Mouse (Mus musculus) hindbrain, embryonic 13.5 days (tissue): ENCODE results near the gene Snx29. TPM values are rescaled to one million over a fixed set of nuclear protein-coding genes. Genes with fewer than 3 reads are reported as not detected.
A peak's percentile ranks its signal among the peaks of the same experiment; 100 is the strongest.
"Not testable (repeated sequence)": the region's sequence is repeated elsewhere in the genome, so short reads cannot be mapped to it uniquely, and the experiment has no call there.

Experiments
- ATAC-seq: fragments of 200-750 bp; cut with Nextera tagmentation; 2 replicates; pipeline ENCODE4 v1.8.0; 2017; ENCODE audit warnings: moderate TSS enrichment; ENCODE audit not compliant: low FRiP score
- H3K27ac ChIP-seq: fragments of 300-500 bp; sonication (generic); 2 replicates; pipeline ENCODE4 v1.5.1; 2015; ENCODE audit warnings: inconsistent platforms, mild to moderate bottlenecking, moderate library complexity
- H3K27me3 ChIP-seq: fragments of 300-500 bp; sonication (generic); 2 replicates; pipeline ENCODE4 v1.6.1; 2015; ENCODE audit warnings: mild to moderate bottlenecking, inconsistent platforms
- H3K36me3 ChIP-seq: fragments of 300-500 bp; sonication (generic); 2 replicates; pipeline ENCODE4 v1.6.1; 2015; ENCODE audit warnings: mild to moderate bottlenecking, inconsistent platforms
- H3K4me1 ChIP-seq: fragments of 300-500 bp; sonication (generic); replicated peaks from 2 replicates; pipeline ENCODE4 v1.6.1; 2015; ENCODE audit warnings: inconsistent platforms
- H3K4me2 ChIP-seq: fragments of 300-500 bp; sonication (generic); 2 replicates; pipeline ENCODE4 v1.6.1; 2015; ENCODE audit warnings: inconsistent platforms, mild to moderate bottlenecking, moderate library complexity
- H3K4me3 ChIP-seq: fragments of 300-500 bp; sonication (generic); 2 replicates; pipeline ENCODE4 v1.5.1; 2015; ENCODE audit warnings: mild to moderate bottlenecking, inconsistent platforms
- H3K9ac ChIP-seq: fragments of 300-500 bp; sonication (generic); 2 replicates; pipeline ENCODE4 v1.6.1; 2015; ENCODE audit warnings: mild to moderate bottlenecking, inconsistent platforms
- H3K9me3 ChIP-seq: fragments of 300-500 bp; sonication (generic); 2 replicates; pipeline ENCODE4 v1.6.1; 2016; ENCODE audit warnings: inconsistent platforms
- WGBS: fragments of 180-500 bp; shearing (Covaris S2); methylation state at CpG from one replicate; pipeline ENCODE4 v1.1.7; 2015; 5-methylcytosine and 5-hydroxymethylcytosine counted together
- polyA plus RNA-seq: library from polyadenylated mRNA; unstranded; fragments of >200 nt; fragmentation: Nextera tagmentation; extraction: Ambion mirVana; gene quantifications from 2 replicates; pipeline ENCODE4 v1.2.1, GENCODE M21; 2015

Snx29 gene
- polyA plus RNA-seq, 1 experiment from 2014 or later = 22.7 TPM

- H3K27ac ChIP-seq = no peak overlapping the region
- WGBS = 90% methylated on average over 12 of the region's 12 CpGs
- H3K4me2 ChIP-seq = no peak overlapping the region
- no peak overlapping the region for H3K9ac ChIP-seq
- H3K36me3 ChIP-seq = peaks cover 26% of the 10 kb centered on the region
- H3K4me1 ChIP-seq = peaks cover 7% of the 10 kb centered on the region; the same call in 1 of the 2 replicates
- H3K4me3 ChIP-seq = no peak overlapping the region
- H3K9me3 ChIP-seq = no peaks in the 10 kb centered on the region
- H3K27me3 ChIP-seq = no peaks in the 10 kb centered on the region
- ATAC-seq = no peak
Observed at GRCm38 (mm10) chr16:11420311-11421080, 97.8 kb downstream of the Snx29 start.

GRCm38 (mm10) chr16:11422165-11422564 lies 99.5 kb downstream of the Snx29 start:
- no peak overlapping the region for H3K9ac ChIP-seq
- H3K36me3 ChIP-seq = peaks cover 26% of the 10 kb centered on the region
- no peak overlapping the region for H3K27ac ChIP-seq
- H3K4me3 ChIP-seq = no peak overlapping the region
- WGBS = 94% methylated on average over 1 of the region's 1 CpGs
- no peak overlapping the region for H3K4me2 ChIP-seq
- no peaks in the 10 kb centered on the region for H3K9me3 ChIP-seq
- ATAC-seq = no peak
- H3K27me3 ChIP-seq = no peaks in the 10 kb centered on the region
- H3K4me1 ChIP-seq = peaks cover 7% of the 10 kb centered on the region; the same call in 1 of the 2 replicates

- Histone ChIP-seq H3K27ac (no peak overlapping the region), H3K36me3 (peaks cover 26% of the 10 kb centered on the region), H3K4me2 (no peak overlapping the region), H3K27me3 (no peaks in the 10 kb centered on the region), H3K4me3 (no peak overlapping the region), H3K9me3 (no peaks in the 10 kb centered on the region), H3K9ac (no peak overlapping the region), H3K4me1 (peaks cover 7% of the 10 kb centered on the region; the same call in 1 of the 2 replicates)
- ATAC-seq = no peak
- WGBS = 91% methylated on average over 2 of the region's 2 CpGs
Observed at GRCm38 (mm10) chr16:11422889-11423610, 100.3 kb downstream of the Snx29 start.

- Histone ChIP-seq H3K36me3 (peaks cover 31% of the 10 kb centered on the region), H3K4me1 (peaks cover 10% of the 10 kb centered on the region; the same call in 1 of the 2 replicates)
- H3K27ac ChIP-seq, H3K9ac ChIP-seq, H3K4me3 ChIP-seq, ATAC-seq, H3K9me3 ChIP-seq, H3K4me2 ChIP-seq, H3K27me3 ChIP-seq: not testable (repeated sequence)
- 100% methylated on average over 2 of the region's 2 CpGs for WGBS
Observed at GRCm38 (mm10) chr16:11423611-11424297, 101.0 kb downstream of the Snx29 start.

- ATAC-seq = no peak
- Histone ChIP-seq H3K36me3 (peaks cover 32% of the 10 kb centered on the region), H3K4me1 (peaks cover 10% of the 10 kb centered on the region; the same call in 1 of the 2 replicates), H3K27ac (no peak overlapping the region), H3K9ac (no peak overlapping the region), H3K4me2 (no peak overlapping the region), H3K27me3 (no peaks in the 10 kb centered on the region), H3K9me3 (no peaks in the 10 kb centered on the region), H3K4me3 (no peak overlapping the region)
- WGBS = 90% methylated on average over 9 of the region's 9 CpGs
Observed at GRCm38 (mm10) chr16:11424568-11425145, 101.9 kb downstream of the Snx29 start.

GRCm38 (mm10) chr16:11425279-11425678 lies 102.6 kb downstream of the Snx29 start:
- WGBS = 73% methylated on average over 7 of the region's 7 CpGs
- Histone ChIP-seq H3K4me1 (peaks cover 10% of the 10 kb centered on the region; the same call in 1 of the 2 replicates), H3K27me3 (no peaks in the 10 kb centered on the region), H3K4me2 (no peak overlapping the region), H3K4me3 (no peak overlapping the region), H3K9me3 (no peaks in the 10 kb centered on the region), H3K36me3 (peaks cover 34% of the 10 kb centered on the region), H3K9ac (0 out of 2 replicates have a peak overlapping the region, but pooled peaks have one; percentile 13), H3K27ac (no peak overlapping the region)
- ATAC-seq = no peak

GRCm38 (mm10) chr16:11426810-11427537 lies 104.3 kb downstream of the Snx29 start:
- Histone ChIP-seq H3K36me3 (peaks cover 27% of the 10 kb centered on the region), H3K4me1 (peaks cover 10% of the 10 kb centered on the region; the same call in 1 of the 2 replicates), H3K4me3 (no peak overlapping the region), H3K27me3 (no peaks in the 10 kb centered on the region), H3K9me3 (no peaks in the 10 kb centered on the region), H3K27ac (no peak overlapping the region), H3K9ac (no peak overlapping the region), H3K4me2 (no peak overlapping the region)
- 82% methylated on average over 8 of the region's 8 CpGs for WGBS
- no peak for ATAC-seq

- peaks cover 22% of the 10 kb centered on the region; the same call in 1 of the 2 replicates for H3K36me3 ChIP-seq
- H3K27me3 ChIP-seq = no peaks in the 10 kb centered on the region
- 92% methylated on average over 3 of the region's 3 CpGs for WGBS
- H3K4me2 ChIP-seq = no peak overlapping the region
- H3K4me3 ChIP-seq = no peak overlapping the region
- H3K27ac ChIP-seq = no peak overlapping the region
- H3K9ac ChIP-seq = no peak overlapping the region
- no peak for ATAC-seq
- H3K9me3 ChIP-seq = no peaks in the 10 kb centered on the region
- H3K4me1 ChIP-seq = peaks cover 10% of the 10 kb centered on the region; the same call in 1 of the 2 replicates
Observed at GRCm38 (mm10) chr16:11429784-11430183, 107.1 kb downstream of the Snx29 start.

- peaks cover 22% of the 10 kb centered on the region; the same call in 1 of the 2 replicates for H3K36me3 ChIP-seq
- no peaks in the 10 kb centered on the region for H3K9me3 ChIP-seq
- no peak overlapping the region for H3K4me3 ChIP-seq
- no peak overlapping the region for H3K4me2 ChIP-seq
- H3K9ac ChIP-seq = no peak overlapping the region
- 0 out of 2 replicates have a peak, but pooled peaks cover 4% of the 10 kb centered on the region for H3K4me1 ChIP-seq
- no peak overlapping the region for H3K27ac ChIP-seq
- no peak for ATAC-seq
- H3K27me3 ChIP-seq = no peaks in the 10 kb centered on the region
- 86% methylated on average over 6 of the region's 6 CpGs for WGBS
Observed at GRCm38 (mm10) chr16:11430520-11430919, 107.8 kb downstream of the Snx29 start.

- H3K4me2 ChIP-seq = no peak overlapping the region
- 0 out of 2 replicates have a peak, but pooled peaks cover 17% of the 10 kb centered on the region for H3K36me3 ChIP-seq
- H3K27me3 ChIP-seq = no peaks in the 10 kb centered on the region
- no peak for ATAC-seq
- H3K27ac ChIP-seq = no peak overlapping the region
- H3K9me3 ChIP-seq = no peaks in the 10 kb centered on the region
- no peak overlapping the region for H3K9ac ChIP-seq
- H3K4me1 ChIP-seq = no peaks in the 10 kb centered on the region
- H3K4me3 ChIP-seq = no peak overlapping the region
Observed at GRCm38 (mm10) chr16:11433779-11434178, 111.1 kb downstream of the Snx29 start.

GRCm38 (mm10) chr16:11437641-11438040 lies 114.9 kb downstream of the Snx29 start:
- no peaks in the 10 kb centered on the region for H3K27me3 ChIP-seq
- peaks cover 5% of the 10 kb centered on the region for H3K36me3 ChIP-seq
- H3K4me1 ChIP-seq = no peaks in the 10 kb centered on the region
- H3K9me3 ChIP-seq = no peaks in the 10 kb centered on the region
- no peak overlapping the region for H3K4me3 ChIP-seq
- WGBS = 95% methylated on average over 3 of the region's 3 CpGs
- H3K4me2 ChIP-seq = no peak overlapping the region
- ATAC-seq = no peak
- no peak overlapping the region for H3K9ac ChIP-seq
- no peak overlapping the region for H3K27ac ChIP-seq
